10 mouse cellular contexts compared by ENCODE assay signal in the genomic region with DNA sequence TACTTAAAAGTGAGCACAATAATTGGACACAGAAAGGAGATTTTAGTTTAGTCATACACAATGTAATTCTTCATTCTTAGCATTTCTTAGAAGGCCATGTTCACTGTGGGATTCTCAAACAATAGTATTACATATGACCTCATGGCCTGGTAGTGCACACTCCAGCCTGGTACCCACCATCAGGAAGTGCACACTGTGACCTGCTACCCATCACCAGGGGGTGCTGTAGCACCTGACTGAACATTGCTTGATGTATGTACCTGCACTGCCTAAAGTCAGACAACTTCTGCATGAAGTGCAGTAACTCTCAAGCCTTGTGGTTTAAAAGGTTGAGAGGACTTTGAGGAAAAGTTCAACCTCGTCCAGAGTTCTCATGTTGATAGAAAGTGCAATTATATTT. TPM values are rescaled to one million over a fixed set of nuclear protein-coding genes. Genes with fewer than 3 reads are reported as not detected.
DNase-seq lines count a peak whose midpoint lies in the region; ATAC-seq lines count a peak whose summit lies in the region.
"Had no signal": no experiment of that assay in that cellular context is flagged by ENCODE, and none has a peak within 500 bp of the region (broad histone marks: within the 10 kb centered on the region; RNA-seq: fewer than 3 reads in every experiment).

No protein-coding gene starts in this region.

- no peak for ATAC-seq in forebrain, embryonic 12.5 days (ENCODE audit: low FRiP score)
- ATAC-seq in neural tube, embryonic 15.5 days (ENCODE audit: low FRiP score), result no peak
- ATAC-seq in activated CD4-positive, CD25-positive, alpha-beta regulatory T cell, adult 4 months, result no peak

- H3K4me1 ChIP-seq in forebrain, embryonic 10.5 days, result no peaks in the 10 kb centered on the region
- no peaks in the 10 kb centered on the region for H3K4me1 ChIP-seq in forebrain, embryonic 12.5 days
- no peaks in the 10 kb centered on the region for H3K4me1 ChIP-seq in neural tube, embryonic 15.5 days
- H3K4me1 ChIP-seq: embryonic facial prominence, embryonic 15.5 days had no signal

- H3K27ac ChIP-seq in forebrain, embryonic 10.5 days, result no peak overlapping the region
- H3K27ac ChIP-seq in forebrain, embryonic 12.5 days, result no peak overlapping the region
- no peak overlapping the region for H3K27ac ChIP-seq in neural tube, embryonic 15.5 days (replicated peaks)
- H3K27ac ChIP-seq: embryonic facial prominence, embryonic 15.5 days had no signal

- 88% methylated on average over 1 of the region's 1 CpGs for WGBS in forebrain, embryonic 10.5 days
- whole genome bisulfite sequencing in forebrain, embryonic 12.5 days, result 76% methylated on average over 1 of the region's 1 CpGs
- 75% methylated on average over 1 of the region's 1 CpGs for WGBS in neural tube, embryonic 15.5 days

- no peaks in the 10 kb centered on the region for H3K9me3 ChIP-seq in forebrain, embryonic 10.5 days
- no peaks in the 10 kb centered on the region for H3K9me3 ChIP-seq in forebrain, embryonic 12.5 days
- H3K9me3 ChIP-seq in neural tube, embryonic 15.5 days (replicated peaks), result no peaks in the 10 kb centered on the region
- H3K9me3 ChIP-seq: embryonic facial prominence, embryonic 15.5 days had no signal

- DNase-seq in forebrain, embryonic 10.5 days (ENCODE audit: extremely low spot score, low spot score), result peak; percentile 9
- peak; percentile 6 for DNase-seq in neural tube, embryonic 10.5 days (ENCODE audit: extremely low spot score, low spot score)
- peak; percentile 33 for DNase-seq in liver
- peak; percentile 40 to 49 for DNase-seq in thymus, postnatal 36 days
- DNase-seq in yolk sac, embryonic 10.5 days (ENCODE audit: low spot score), result no peak
- DNase-seq: layer of hippocampus, adult 9-11 months had no signal

- no peak overlapping the region for H3K9ac ChIP-seq in forebrain, embryonic 12.5 days
- no peak overlapping the region for H3K9ac ChIP-seq in neural tube, embryonic 15.5 days (replicated peaks)
- H3K9ac ChIP-seq: embryonic facial prominence, embryonic 15.5 days had no signal

- H3K4me3 ChIP-seq in forebrain, embryonic 10.5 days, result no peak overlapping the region
- no peak overlapping the region for H3K4me3 ChIP-seq in forebrain, embryonic 12.5 days (replicated peaks)
- H3K4me3 ChIP-seq in neural tube, embryonic 15.5 days (replicated peaks), result no peak overlapping the region
- H3K4me3 ChIP-seq: embryonic facial prominence, embryonic 15.5 days had no signal

- H3K27me3 ChIP-seq in forebrain, embryonic 10.5 days (ENCODE audit: poor library complexity, severe bottlenecking), result no peaks in the 10 kb centered on the region
- H3K27me3 ChIP-seq in forebrain, embryonic 12.5 days, result no peaks in the 10 kb centered on the region
- H3K27me3 ChIP-seq in neural tube, embryonic 15.5 days (replicated peaks), result no peaks in the 10 kb centered on the region
- H3K27me3 ChIP-seq: embryonic facial prominence, embryonic 15.5 days had no signal

- H3K4me2 ChIP-seq in forebrain, embryonic 12.5 days, result no peak overlapping the region
- no peak overlapping the region for H3K4me2 ChIP-seq in neural tube, embryonic 15.5 days
- H3K4me2 ChIP-seq: embryonic facial prominence, embryonic 15.5 days had no signal

- H3K36me3 ChIP-seq in forebrain, embryonic 10.5 days (replicated peaks), result no peaks in the 10 kb centered on the region
- H3K36me3 ChIP-seq in forebrain, embryonic 12.5 days (replicated peaks), result no peaks in the 10 kb centered on the region
- 0 out of 2 replicates have a peak, but pooled peaks cover 7% of the 10 kb centered on the region for H3K36me3 ChIP-seq in neural tube, embryonic 15.5 days
- H3K36me3 ChIP-seq: embryonic facial prominence, embryonic 15.5 days had no signal

RNA-seq across cellular contexts. Expression of a gene that starts 16.4 kb away (rescaled TPM):
- not detected in 2 replicates for polyA plus RNA-seq in forebrain, embryonic 10.5 days (2016; fragmentation: Nextera tagmentation; extraction: Ambion mirVana)
- not detected in 2 replicates for polyA plus RNA-seq in forebrain, embryonic 12.5 days (2016; fragmentation: Nextera tagmentation; extraction: Ambion mirVana)
- polyA plus RNA-seq in neural tube, embryonic 15.5 days (2015; fragmentation: Nextera tagmentation; extraction: Ambion mirVana), result 0.95 TPM in 1 of 2 replicates, not detected in the other
- polyA plus RNA-seq in activated CD4-positive, CD25-positive, alpha-beta regulatory T cell, adult 4 months (2017; shearing (Covaris generic)), result not detected

RNA-seq across cellular contexts. Expression of a gene that starts 28.1 kb away (rescaled TPM):
- polyA plus RNA-seq in forebrain, embryonic 10.5 days (2016; fragmentation: Nextera tagmentation; extraction: Ambion mirVana), result 1.6 and 2.0 TPM in 2 replicates
- 1.5 and 1.7 TPM in 2 replicates for polyA plus RNA-seq in forebrain, embryonic 12.5 days (2016; fragmentation: Nextera tagmentation; extraction: Ambion mirVana)
- polyA plus RNA-seq in neural tube, embryonic 15.5 days (2015; fragmentation: Nextera tagmentation; extraction: Ambion mirVana), result 4.3 TPM in 2 replicates
- polyA plus RNA-seq in activated CD4-positive, CD25-positive, alpha-beta regulatory T cell, adult 4 months (2017; shearing (Covaris generic)), result 1 to 10 TPM; 2.9 to 3.9 TPM

RNA-seq across cellular contexts. Expression of a gene that starts 52.5 kb away (rescaled TPM):
- polyA plus RNA-seq in forebrain, embryonic 10.5 days (2016; fragmentation: Nextera tagmentation; extraction: Ambion mirVana), result 67.9 TPM in 2 replicates
- polyA plus RNA-seq in forebrain, embryonic 12.5 days (2016; fragmentation: Nextera tagmentation; extraction: Ambion mirVana), result 55.8 and 58.8 TPM in 2 replicates
- polyA plus RNA-seq in neural tube, embryonic 15.5 days (2015; fragmentation: Nextera tagmentation; extraction: Ambion mirVana), result 73.0 and 73.2 TPM in 2 replicates
- polyA plus RNA-seq in activated CD4-positive, CD25-positive, alpha-beta regulatory T cell, adult 4 months (2017; shearing (Covaris generic)), result 10 to 100 TPM; 13.6 to 20.8 TPM
